Mouse (Mus musculus): ENCODE results near the gene Chchd6.

DNA sequence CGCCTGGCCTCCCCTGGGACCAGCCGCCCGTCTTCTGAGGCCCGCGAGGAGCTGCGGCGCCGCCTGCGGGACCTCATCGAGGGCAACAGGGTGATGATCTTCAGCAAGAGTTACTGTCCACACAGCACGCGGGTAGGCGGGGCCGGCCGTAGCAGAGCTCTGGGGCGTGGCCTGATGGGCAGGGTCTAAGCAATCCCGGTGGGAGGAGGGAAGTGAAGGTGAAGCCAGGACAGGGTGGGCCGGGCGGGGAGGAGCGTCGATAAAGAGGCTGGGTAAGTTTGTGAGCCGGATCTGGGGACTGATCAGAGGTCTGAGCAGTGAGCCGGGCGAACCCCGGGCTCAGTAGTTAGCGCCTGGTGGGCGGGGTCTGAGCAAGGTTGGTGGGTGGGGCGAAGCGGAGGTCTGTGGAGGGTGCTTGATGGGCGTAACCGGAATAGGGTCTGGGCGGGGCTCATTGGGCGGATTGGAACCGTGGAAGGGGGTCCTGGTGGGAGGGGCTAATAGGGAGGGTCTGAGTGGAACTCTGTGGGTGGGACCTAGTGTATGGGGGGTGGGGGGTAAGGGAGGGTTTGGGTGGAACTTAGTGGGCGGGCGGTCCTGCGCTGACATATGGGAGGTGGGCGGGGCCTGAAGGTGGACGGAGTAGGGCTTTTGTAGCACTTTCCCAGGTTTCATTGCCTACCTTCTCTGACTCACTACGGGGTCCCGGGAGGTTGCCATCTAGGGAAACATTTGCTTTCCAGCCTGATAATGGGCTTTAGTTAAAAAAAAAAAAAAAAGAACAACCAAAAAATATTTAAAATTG is 49.0 kb upstream of the Chchd6 start:
- no peak for TF ChIP-seq GATA1 (IDR thresholded peaks at IDR 0.05; ENCODE audit: borderline replicate concordance, low read length)
- no peak for TF ChIP-seq FLI1 (IDR thresholded peaks at IDR 0.05; ENCODE audit: low read length)

Data from megakaryocyte, embryonic 14.5 days (primary cell).